22 mouse cellular contexts compared by ENCODE assay signal in the genomic region with DNA sequence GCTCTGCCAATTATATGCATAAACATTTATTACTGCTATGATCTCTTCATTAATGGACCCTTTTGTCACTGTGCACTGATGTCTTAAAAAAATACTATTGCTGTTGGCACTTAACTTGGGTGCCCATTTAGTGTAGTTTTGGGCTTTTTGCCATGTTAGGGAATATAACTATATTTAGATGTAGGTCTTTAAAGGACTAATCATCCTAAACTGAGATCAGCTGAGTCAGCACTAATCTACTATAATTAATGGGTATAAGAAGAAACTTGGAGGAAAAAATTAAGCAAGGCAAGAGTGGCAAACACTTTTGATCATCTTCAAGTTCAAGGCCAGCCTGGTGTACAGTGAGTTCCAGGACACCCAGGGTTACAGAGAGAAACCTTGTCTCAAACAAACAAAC. TPM values are rescaled to one million over a fixed set of nuclear protein-coding genes. Genes with fewer than 3 reads are reported as not detected.
DNase-seq lines count a peak whose midpoint lies in the region; ATAC-seq lines count a peak whose summit lies in the region.
"Had no signal": no experiment of that assay in that cellular context is flagged by ENCODE, and none has a peak within 500 bp of the region (broad histone marks: within the 10 kb centered on the region; RNA-seq: fewer than 3 reads in every experiment).

No protein-coding gene starts in this region.

- H3K4me1 ChIP-seq in limb, embryonic 11.5 days (ENCODE audit: control insufficient read depth, insufficient read depth, low read length) = no peaks in the 10 kb centered on the region
- H3K4me1 ChIP-seq in limb, embryonic 10.5 days = no peaks in the 10 kb centered on the region
- no peaks in the 10 kb centered on the region for H3K4me1 ChIP-seq in neural tube, embryonic 15.5 days
- no peaks in the 10 kb centered on the region for H3K4me1 ChIP-seq in midbrain, embryonic 13.5 days (replicated peaks)
- H3K4me1 ChIP-seq: embryonic facial prominence, embryonic 10.5 days; embryonic facial prominence, embryonic 12.5 days; forebrain, embryonic 13.5 days; forebrain, embryonic 15.5 days had no signal

- H3K4me2 ChIP-seq in limb, embryonic 11.5 days (ENCODE audit: low read depth, severe bottlenecking) = no peak overlapping the region
- H3K4me2 ChIP-seq in neural tube, embryonic 15.5 days = no peak overlapping the region
- H3K4me2 ChIP-seq in midbrain, embryonic 13.5 days (replicated peaks) = no peak overlapping the region
- H3K4me2 ChIP-seq: embryonic facial prominence, embryonic 12.5 days; forebrain, embryonic 13.5 days; forebrain, embryonic 15.5 days had no signal

- H3K27ac ChIP-seq in limb, embryonic 11.5 days (replicated peaks; ENCODE audit: low read depth, low read length) = no peak overlapping the region
- no peak overlapping the region for H3K27ac ChIP-seq in limb, embryonic 10.5 days
- no peak overlapping the region for H3K27ac ChIP-seq in neural tube, embryonic 15.5 days (replicated peaks)
- H3K27ac ChIP-seq in midbrain, embryonic 13.5 days = no peak overlapping the region
- H3K27ac ChIP-seq: embryonic facial prominence, embryonic 10.5 days; embryonic facial prominence, embryonic 12.5 days; forebrain, embryonic 13.5 days; forebrain, embryonic 15.5 days had no signal

- H3K9ac ChIP-seq in limb, embryonic 11.5 days (ENCODE audit: low read length) = no peak overlapping the region
- no peak overlapping the region for H3K9ac ChIP-seq in neural tube, embryonic 15.5 days (replicated peaks)
- no peak overlapping the region for H3K9ac ChIP-seq in midbrain, embryonic 13.5 days (replicated peaks)
- H3K9ac ChIP-seq: embryonic facial prominence, embryonic 12.5 days; forebrain, embryonic 13.5 days; forebrain, embryonic 15.5 days; forebrain, postnatal 0 days had no signal

- ATAC-seq in limb, embryonic 11.5 days (ENCODE audit: insufficient number of reproducible peaks, low FRiP score, low TSS enrichment, low read depth) = no peak
- ATAC-seq in neural tube, embryonic 15.5 days (ENCODE audit: low FRiP score) = no peak
- ATAC-seq in midbrain, embryonic 13.5 days = no peak
- ATAC-seq: activated CD4-positive, CD25-positive, alpha-beta regulatory T cell, adult 4 months; CD4-positive, CD25-positive, alpha-beta regulatory T cell, adult 4 months; forebrain, embryonic 13.5 days; forebrain, embryonic 15.5 days; forebrain, postnatal 0 days; Patski had no signal

- H3K36me3 ChIP-seq in limb, embryonic 11.5 days (ENCODE audit: control insufficient read depth, insufficient read depth, low read length) = no peaks in the 10 kb centered on the region
- H3K36me3 ChIP-seq in limb, embryonic 10.5 days = peaks cover 14% of the 10 kb centered on the region; the same call in 1 of the 2 replicates
- peaks cover 4% of the 10 kb centered on the region; the same call in 1 of the 2 replicates for H3K36me3 ChIP-seq in neural tube, embryonic 15.5 days
- H3K36me3 ChIP-seq in midbrain, embryonic 13.5 days = peaks cover 3% of the 10 kb centered on the region; the same call in 1 of the 2 replicates
- H3K36me3 ChIP-seq: embryonic facial prominence, embryonic 12.5 days; forebrain, embryonic 15.5 days had no signal

- peak; percentile 3 for DNase-seq in limb, embryonic 11.5 days (ENCODE audit: low spot score)
- DNase-seq in limb, embryonic 10.5 days (ENCODE audit: low spot score) = no peak
- peak; percentile 4 for DNase-seq in neural tube, embryonic 10.5 days (ENCODE audit: extremely low spot score, low spot score)
- DNase-seq: adrenal gland, adult 8-10 months; adrenal gland, postnatal 14 days; adrenal gland, postnatal 36 days; B cell, adult 2 months; cerebellum, adult 11-12 months; cerebellum, adult 2 months; cerebellum, adult 9-10 months; cerebellum, postnatal 10 days; cerebellum, postnatal 25 days; forebrain, postnatal 0 days had no signal

- no peaks in the 10 kb centered on the region for H3K27me3 ChIP-seq in limb, embryonic 11.5 days (ENCODE audit: control insufficient read depth, insufficient read depth, low read length)
- H3K27me3 ChIP-seq in limb, embryonic 10.5 days (ENCODE audit: low read depth, poor library complexity, severe bottlenecking) = no peaks in the 10 kb centered on the region
- H3K27me3 ChIP-seq in neural tube, embryonic 15.5 days (replicated peaks) = no peaks in the 10 kb centered on the region
- no peaks in the 10 kb centered on the region for H3K27me3 ChIP-seq in midbrain, embryonic 13.5 days
- H3K27me3 ChIP-seq: embryonic facial prominence, embryonic 12.5 days; forebrain, embryonic 13.5 days; forebrain, embryonic 15.5 days; Patski had no signal

- H3K9me3 ChIP-seq in limb, embryonic 11.5 days (ENCODE audit: control insufficient read depth, low read length) = no peaks in the 10 kb centered on the region
- no peaks in the 10 kb centered on the region for H3K9me3 ChIP-seq in limb, embryonic 10.5 days (replicated peaks)
- no peaks in the 10 kb centered on the region for H3K9me3 ChIP-seq in neural tube, embryonic 15.5 days (replicated peaks)
- no peaks in the 10 kb centered on the region for H3K9me3 ChIP-seq in midbrain, embryonic 13.5 days
- H3K9me3 ChIP-seq: embryonic facial prominence, embryonic 10.5 days; embryonic facial prominence, embryonic 12.5 days; forebrain, embryonic 15.5 days had no signal

- no peak overlapping the region for H3K4me3 ChIP-seq in limb, embryonic 11.5 days (ENCODE audit: low read depth, low read length)
- H3K4me3 ChIP-seq in limb, embryonic 10.5 days = no peak overlapping the region
- H3K4me3 ChIP-seq in neural tube, embryonic 15.5 days (replicated peaks) = no peak overlapping the region
- H3K4me3 ChIP-seq in midbrain, embryonic 13.5 days (replicated peaks) = no peak overlapping the region
- H3K4me3 ChIP-seq: embryonic facial prominence, embryonic 10.5 days; embryonic facial prominence, embryonic 12.5 days; forebrain, embryonic 13.5 days; forebrain, embryonic 15.5 days had no signal

RNA-seq across cellular contexts. Expression of a gene that starts 18.2 kb away (rescaled TPM):
- 50.1 and 55.5 TPM in 2 replicates for polyA plus RNA-seq in limb, embryonic 11.5 days (2014; fragmentation: Nextera tagmentation; extraction: Ambion mirVana)
- 46.9 and 53.0 TPM in 2 replicates for polyA plus RNA-seq in limb, embryonic 10.5 days (2016; fragmentation: Nextera tagmentation; extraction: Ambion mirVana)
- polyA plus RNA-seq in neural tube, embryonic 15.5 days (2015; fragmentation: Nextera tagmentation; extraction: Ambion mirVana) = 126 and 148 TPM in 2 replicates
- polyA plus RNA-seq in midbrain, embryonic 13.5 days (2015; fragmentation: Nextera tagmentation; extraction: Ambion mirVana) = 77.6 and 84.8 TPM in 2 replicates

RNA-seq across cellular contexts. Expression of a gene that starts 18.9 kb away (rescaled TPM):
- polyA plus RNA-seq in limb, embryonic 11.5 days (2014; fragmentation: Nextera tagmentation; extraction: Ambion mirVana) = 78.2 and 83.8 TPM in 2 replicates
- polyA plus RNA-seq in limb, embryonic 10.5 days (2016; fragmentation: Nextera tagmentation; extraction: Ambion mirVana) = 77.0 and 77.9 TPM in 2 replicates
- 12.8 and 16.1 TPM in 2 replicates for polyA plus RNA-seq in neural tube, embryonic 15.5 days (2015; fragmentation: Nextera tagmentation; extraction: Ambion mirVana)
- polyA plus RNA-seq in midbrain, embryonic 13.5 days (2015; fragmentation: Nextera tagmentation; extraction: Ambion mirVana) = 31.8 and 33.5 TPM in 2 replicates
